Mouse (Mus musculus): ENCODE measurements at regions not wholly inside any gene's neighbourhood (a gene's known extent, or its start where the extent isn't known, plus 50 kb on each side); places are given as distances from the start of the nearest gene placed in this dataset.
"Not testable (repeated sequence)": the region's sequence is repeated elsewhere in the genome, so short reads cannot be mapped to it uniquely, and the experiment has no call there.

GRCm38 (mm10) chr5:28775648-28776359, 308.7 kb upstream of the Shh start:
- in situ Hi-C loops (cut with MboI; ENCODE audit: low sequenced_read_pairs), result no loop called here

- in situ Hi-C loops (cut with MboI; ENCODE audit: low sequenced_read_pairs), result no loop called here
Observed at GRCm38 (mm10) chr5:28771796-28772195, 304.7 kb upstream of the Shh start.

GRCm38 (mm10) chr5:28756171-28756948, 289.3 kb upstream of the Shh start:
- in situ Hi-C loops (cut with MboI; ENCODE audit: low sequenced_read_pairs), result no loop called here

GRCm38 (mm10) chr5:28751821-28752220, 284.8 kb upstream of the Shh start:
- in situ Hi-C loops (cut with MboI; ENCODE audit: low sequenced_read_pairs), result not testable (repeated sequence)

GRCm38 (mm10) chr5:28734768-28735167, 267.7 kb upstream of the Shh start:
- in situ Hi-C loops (cut with MboI; ENCODE audit: low sequenced_read_pairs), result no loop called here

GRCm38 (mm10) chr5:28722067-28722466, 255.0 kb upstream of the Shh start:
- in situ Hi-C loops (cut with MboI; ENCODE audit: low sequenced_read_pairs), result no loop called here

GRCm38 (mm10) chr5:28714978-28715377, 247.9 kb upstream of the Shh start:
- in situ Hi-C loops (cut with MboI; ENCODE audit: low sequenced_read_pairs), result no loop called here

GRCm38 (mm10) chr5:28710517-28710916, 243.5 kb upstream of the Shh start:
- in situ Hi-C loops (cut with MboI; ENCODE audit: low sequenced_read_pairs), result no loop called here

GRCm38 (mm10) chr5:28709626-28710025, 242.6 kb upstream of the Shh start:
- in situ Hi-C loops (cut with MboI; ENCODE audit: low sequenced_read_pairs), result no loop called here

GRCm38 (mm10) chr5:28704359-28704758, 237.3 kb upstream of the Shh start:
- in situ Hi-C loops (cut with MboI; ENCODE audit: low sequenced_read_pairs), result no loop called here

- in situ Hi-C loops (cut with MboI; ENCODE audit: low sequenced_read_pairs), result no loop called here
Observed at GRCm38 (mm10) chr5:28696966-28697365, 229.9 kb upstream of the Shh start.

GRCm38 (mm10) chr5:28690110-28690509, 223.1 kb upstream of the Shh start:
- in situ Hi-C loops (cut with MboI; ENCODE audit: low sequenced_read_pairs), result no loop called here

GRCm38 (mm10) chr5:28689651-28690050, 222.6 kb upstream of the Shh start:
- in situ Hi-C loops (cut with MboI; ENCODE audit: low sequenced_read_pairs), result no loop called here

GRCm38 (mm10) chr5:28689136-28689535, 222.1 kb upstream of the Shh start:
- in situ Hi-C loops (cut with MboI; ENCODE audit: low sequenced_read_pairs), result no loop called here

- in situ Hi-C loops (cut with MboI; ENCODE audit: low sequenced_read_pairs), result no loop called here
Observed at GRCm38 (mm10) chr5:28682821-28683220, 215.8 kb upstream of the Shh start.

GRCm38 (mm10) chr5:28680311-28680710, 213.3 kb upstream of the Shh start:
- in situ Hi-C loops (cut with MboI; ENCODE audit: low sequenced_read_pairs), result no loop called here

GRCm38 (mm10) chr5:28679761-28680160, 212.7 kb upstream of the Shh start:
- in situ Hi-C loops (cut with MboI; ENCODE audit: low sequenced_read_pairs), result no loop called here

- in situ Hi-C loops (cut with MboI; ENCODE audit: low sequenced_read_pairs), result no loop called here
Observed at GRCm38 (mm10) chr5:28630186-28630585, 163.1 kb upstream of the Shh start.

- in situ Hi-C loops (cut with MboI; ENCODE audit: low sequenced_read_pairs), result no loop called here
Observed at GRCm38 (mm10) chr5:28611885-28612284, 144.8 kb upstream of the Shh start.

- in situ Hi-C loops (cut with MboI; ENCODE audit: low sequenced_read_pairs), result no loop called here
Observed at GRCm38 (mm10) chr5:28596537-28597314, 129.7 kb upstream of the Shh start.

GRCm38 (mm10) chr5:28571347-28571998, 104.4 kb upstream of the Shh start:
- in situ Hi-C loops (cut with MboI; ENCODE audit: low sequenced_read_pairs), result no loop called here
